Mouse (Mus musculus) liver, embryonic 12.5 days (tissue): Measurements from ENCODE around the gene Gfi1b. TPM values are rescaled to one million over a fixed set of nuclear protein-coding genes. Genes with fewer than 3 reads are reported as not detected.
A peak's percentile ranks its signal among the peaks of the same experiment; 100 is the strongest.

Experiments
- ATAC-seq: fragments of 200-750 bp; cut with Nextera tagmentation; 2 replicates; pipeline ENCODE4 v1.8.0; 2017; ENCODE audit warnings: moderate number of reproducible peaks, mild to moderate bottlenecking, moderate library complexity
- H3K27ac ChIP-seq: fragments of 300-500 bp; sonication (generic); 2 replicates; pipeline ENCODE4 v1.5.1; 2016; ENCODE audit warnings: mild to moderate bottlenecking
- H3K27me3 ChIP-seq: fragments of 300-500 bp; sonication (generic); replicated peaks from 2 replicates; pipeline ENCODE4 v1.6.1; 2016; ENCODE audit warnings: mild to moderate bottlenecking, moderate library complexity
- H3K36me3 ChIP-seq: fragments of 300-500 bp; sonication (generic); 2 replicates; pipeline ENCODE4 v1.6.1; 2016; ENCODE audit warnings: mild to moderate bottlenecking, moderate library complexity
- H3K4me1 ChIP-seq: fragments of 300-500 bp; sonication (generic); 2 replicates; pipeline ENCODE4 v1.6.1; 2016
- H3K4me2 ChIP-seq: fragments of 300-500 bp; sonication (generic); 2 replicates; pipeline ENCODE4 v1.6.1; 2016; ENCODE audit warnings: mild to moderate bottlenecking, moderate library complexity
- H3K4me3 ChIP-seq: fragments of 300-500 bp; sonication (generic); 2 replicates; pipeline ENCODE4 v1.5.1; 2016; ENCODE audit warnings: mild to moderate bottlenecking, moderate library complexity
- H3K9ac ChIP-seq: fragments of 300-500 bp; sonication (generic); 2 replicates; pipeline ENCODE4 v1.6.1; 2016; ENCODE audit warnings: mild to moderate bottlenecking, moderate library complexity
- H3K9me3 ChIP-seq: fragments of 300-500 bp; sonication (generic); replicated peaks from 2 replicates; pipeline ENCODE4 v1.6.1; 2016; ENCODE audit warnings: mild to moderate bottlenecking, moderate library complexity
- WGBS: fragments of 180-500 bp; shearing (Covaris S2); methylation state at CpG from one replicate; pipeline ENCODE4 v1.1.7; 2016; ENCODE audit not compliant: insufficient replicate concordance; 5-methylcytosine and 5-hydroxymethylcytosine counted together
- polyA plus RNA-seq: library from polyadenylated mRNA; unstranded; fragments of >200 nt; fragmentation: Nextera tagmentation; extraction: Ambion mirVana; gene quantifications from 2 replicates; pipeline ENCODE4 v1.2.1, GENCODE M21; 2016

The Gfi1b gene
- polyA plus RNA-seq, 1 experiment from 2014 or later = 117 TPM

- no peaks in the 10 kb centered on the region for H3K9me3 ChIP-seq
- H3K27me3 ChIP-seq = 0 out of 2 replicates have a peak, but pooled peaks cover 5% of the 10 kb centered on the region
- peak overlapping the region; percentile 57 for H3K4me2 ChIP-seq
- WGBS = 12% methylated on average over 9 of the region's 9 CpGs
- peak overlapping the region; percentile 24 for H3K4me3 ChIP-seq
- 0 out of 2 replicates have a peak overlapping the region, but pooled peaks have one; percentile 32 for H3K27ac ChIP-seq
- peaks cover 42% of the 10 kb centered on the region for H3K4me1 ChIP-seq
- H3K9ac ChIP-seq = peak overlapping the region; percentile 8; the same call in 1 of the 2 replicates
- ATAC-seq = no peak
- no peaks in the 10 kb centered on the region for H3K36me3 ChIP-seq
These were observed 17.1 kb upstream of the Gfi1b start for GRCm38 (mm10) chr2:28638886-28639285.

GRCm38 (mm10) chr2:28638352-28638751, 16.6 kb upstream of the Gfi1b start:
- Histone ChIP-seq H3K4me2 (peak overlapping the region; percentile 57), H3K4me1 (peaks cover 39% of the 10 kb centered on the region), H3K27me3 (0 out of 2 replicates have a peak, but pooled peaks cover 5% of the 10 kb centered on the region), H3K9ac (0 out of 2 replicates have a peak overlapping the region, but pooled peaks have one; percentile 8), H3K4me3 (peak overlapping the region; percentile 24; the same call in 1 of the 2 replicates), H3K36me3 (no peaks in the 10 kb centered on the region), H3K27ac (0 out of 2 replicates have a peak overlapping the region, but pooled peaks have one; percentile 32), H3K9me3 (no peaks in the 10 kb centered on the region)
- WGBS = 47% methylated on average over 9 of the region's 9 CpGs
- no peak for ATAC-seq

- H3K9ac ChIP-seq = no peak overlapping the region
- no peaks in the 10 kb centered on the region for H3K9me3 ChIP-seq
- H3K4me1 ChIP-seq = peaks cover 35% of the 10 kb centered on the region
- no peaks in the 10 kb centered on the region for H3K36me3 ChIP-seq
- H3K27me3 ChIP-seq = 0 out of 2 replicates have a peak, but pooled peaks cover 5% of the 10 kb centered on the region
- no peak overlapping the region for H3K4me3 ChIP-seq
- WGBS = 68% methylated on average over 9 of the region's 9 CpGs
- ATAC-seq = no peak
- no peak overlapping the region for H3K4me2 ChIP-seq
- no peak overlapping the region for H3K27ac ChIP-seq
These were observed 15.5 kb upstream of the Gfi1b start for GRCm38 (mm10) chr2:28637106-28637845.

- Histone ChIP-seq H3K36me3 (no peaks in the 10 kb centered on the region), H3K4me2 (no peak overlapping the region), H3K27me3 (0 out of 2 replicates have a peak, but pooled peaks cover 5% of the 10 kb centered on the region), H3K4me1 (peaks cover 24% of the 10 kb centered on the region), H3K27ac (no peak overlapping the region), H3K9me3 (no peaks in the 10 kb centered on the region), H3K4me3 (no peak overlapping the region), H3K9ac (no peak overlapping the region)
- no peak for ATAC-seq
- 76% methylated on average over 1 of the region's 1 CpGs for WGBS
These were observed 13.4 kb upstream of the Gfi1b start for GRCm38 (mm10) chr2:28635199-28635598.

- Histone ChIP-seq H3K9me3 (no peaks in the 10 kb centered on the region), H3K9ac (no peak overlapping the region), H3K4me2 (no peak overlapping the region), H3K4me3 (no peak overlapping the region), H3K4me1 (peaks cover 7% of the 10 kb centered on the region), H3K36me3 (no peaks in the 10 kb centered on the region), H3K27ac (no peak overlapping the region), H3K27me3 (peaks cover 5% of the 10 kb centered on the region; the same call in 1 of the 2 replicates)
- whole genome bisulfite sequencing = 31% methylated on average over 4 of the region's 4 CpGs
- ATAC-seq = no peak
These were observed 11.4 kb upstream of the Gfi1b start for GRCm38 (mm10) chr2:28633136-28633535.

- no peak for ATAC-seq
- Histone ChIP-seq H3K4me2 (no peak overlapping the region), H3K9me3 (no peaks in the 10 kb centered on the region), H3K36me3 (no peaks in the 10 kb centered on the region), H3K27ac (no peak overlapping the region), H3K4me3 (no peak overlapping the region), H3K27me3 (peaks cover 4% of the 10 kb centered on the region; the same call in 1 of the 2 replicates), H3K9ac (no peak overlapping the region), H3K4me1 (peaks cover 4% of the 10 kb centered on the region; the same call in 1 of the 2 replicates)
- 59% methylated on average over 1 of the region's 1 CpGs for WGBS
These were observed 10.8 kb upstream of the Gfi1b start for GRCm38 (mm10) chr2:28632626-28633025.

- 47% methylated on average over 4 of the region's 4 CpGs for WGBS
- H3K27ac ChIP-seq = 0 out of 2 replicates have a peak overlapping the region, but pooled peaks have one; percentile 10
- H3K4me1 ChIP-seq = peaks cover 4% of the 10 kb centered on the region; the same call in 1 of the 2 replicates
- H3K27me3 ChIP-seq = peaks cover 7% of the 10 kb centered on the region; the same call in 1 of the 2 replicates
- H3K4me3 ChIP-seq = no peak overlapping the region
- H3K9ac ChIP-seq = no peak overlapping the region
- ATAC-seq = peak; percentile 55
- H3K4me2 ChIP-seq = no peak overlapping the region
- H3K9me3 ChIP-seq = no peaks in the 10 kb centered on the region
- no peaks in the 10 kb centered on the region for H3K36me3 ChIP-seq
These were observed 8.2 kb upstream of the Gfi1b start for GRCm38 (mm10) chr2:28629911-28630381.

- H3K4me2 ChIP-seq = no peak overlapping the region
- no peak overlapping the region for H3K27ac ChIP-seq
- H3K4me3 ChIP-seq = no peak overlapping the region
- no peak for ATAC-seq
- no peak overlapping the region for H3K9ac ChIP-seq
- no peaks in the 10 kb centered on the region for H3K36me3 ChIP-seq
- 59% methylated on average over 2 of the region's 2 CpGs for WGBS
- H3K9me3 ChIP-seq = no peaks in the 10 kb centered on the region
- H3K4me1 ChIP-seq = peaks cover 9% of the 10 kb centered on the region
- H3K27me3 ChIP-seq = peaks cover 7% of the 10 kb centered on the region; the same call in 1 of the 2 replicates
These were observed 6.3 kb upstream of the Gfi1b start for GRCm38 (mm10) chr2:28628053-28628452.

GRCm38 (mm10) chr2:28626038-28626437, 4.3 kb upstream of the Gfi1b start:
- no peak overlapping the region for H3K4me3 ChIP-seq
- peaks cover 21% of the 10 kb centered on the region for H3K4me1 ChIP-seq
- no peaks in the 10 kb centered on the region for H3K9me3 ChIP-seq
- peaks cover 7% of the 10 kb centered on the region; the same call in 1 of the 2 replicates for H3K27me3 ChIP-seq
- H3K36me3 ChIP-seq = no peaks in the 10 kb centered on the region
- no peak overlapping the region for H3K4me2 ChIP-seq
- WGBS = 66% methylated on average over 3 of the region's 3 CpGs
- H3K9ac ChIP-seq = no peak overlapping the region
- H3K27ac ChIP-seq = no peak overlapping the region
- no peak for ATAC-seq

GRCm38 (mm10) chr2:28624870-28625269, 3.1 kb upstream of the Gfi1b start:
- peaks cover 22% of the 10 kb centered on the region for H3K4me1 ChIP-seq
- H3K9me3 ChIP-seq = no peaks in the 10 kb centered on the region
- peaks cover 7% of the 10 kb centered on the region; the same call in 1 of the 2 replicates for H3K27me3 ChIP-seq
- H3K9ac ChIP-seq = no peak overlapping the region
- H3K4me2 ChIP-seq = no peak overlapping the region
- no peak overlapping the region for H3K4me3 ChIP-seq
- no peaks in the 10 kb centered on the region for H3K36me3 ChIP-seq
- WGBS = 82% methylated on average over 3 of the region's 3 CpGs
- no peak overlapping the region for H3K27ac ChIP-seq
- no peak for ATAC-seq

- WGBS = 15% methylated on average over 10 of the region's 10 CpGs
- H3K4me2 ChIP-seq = peak overlapping the region; percentile 82
- peaks cover 7% of the 10 kb centered on the region; the same call in 1 of the 2 replicates for H3K27me3 ChIP-seq
- H3K9me3 ChIP-seq = no peaks in the 10 kb centered on the region
- H3K27ac ChIP-seq = no peak overlapping the region; the same call in 1 of the 2 replicates
- H3K4me3 ChIP-seq = peak overlapping the region; percentile 78; the same call in 1 of the 2 replicates
- peak; percentile 47 for ATAC-seq
- H3K4me1 ChIP-seq = peaks cover 43% of the 10 kb centered on the region
- H3K9ac ChIP-seq = no peak overlapping the region
- peaks cover 21% of the 10 kb centered on the region for H3K36me3 ChIP-seq
These were observed 841 bp upstream of the Gfi1b start for GRCm38 (mm10) chr2:28622521-28623124.

GRCm38 (mm10) chr2:28621111-28621510, 671 bp downstream of the Gfi1b start:
- WGBS = 9% methylated on average over 2 of the region's 2 CpGs
- peaks cover 59% of the 10 kb centered on the region for H3K4me1 ChIP-seq
- H3K27ac ChIP-seq = peak overlapping the region; percentile 97
- H3K4me2 ChIP-seq = peak overlapping the region; percentile 82
- H3K27me3 ChIP-seq = peaks cover 3% of the 10 kb centered on the region; the same call in 1 of the 2 replicates
- H3K9ac ChIP-seq = peak overlapping the region; percentile 88
- peaks cover 26% of the 10 kb centered on the region for H3K36me3 ChIP-seq
- no peaks in the 10 kb centered on the region for H3K9me3 ChIP-seq
- H3K4me3 ChIP-seq = peak overlapping the region; percentile 78
- ATAC-seq = no peak
